ENCODE assay signal across 19 mouse cellular contexts in genomic region chr14:121930731-121931383, GRCm38 (mm10). TPM values are rescaled to one million over a fixed set of nuclear protein-coding genes. Genes with fewer than 3 reads are reported as not detected.
DNase-seq lines count a peak whose midpoint lies in the region; ATAC-seq and TF ChIP-seq lines count a peak whose summit lies in the region.
"Had no signal": no experiment of that assay in that cellular context is flagged by ENCODE, and none has a peak within 500 bp of the region (broad histone marks: within the 10 kb centered on the region; RNA-seq: fewer than 3 reads in every experiment).

No protein-coding gene starts in this region.

- no peak for TF ChIP-seq CTCF in bone marrow macrophage, adult 2 months (IDR thresholded peaks at IDR 0.05; ENCODE audit: low read depth, low read length)
- TF ChIP-seq CTCF in hindbrain, postnatal 0 days (IDR thresholded peaks at IDR 0.05; ENCODE audit: low read depth), result no peak

- H3K27me3 ChIP-seq in intestine, embryonic 14.5 days (replicated peaks; ENCODE audit: control insufficient read depth, insufficient read depth, low read length), result no peaks in the 10 kb centered on the region
- H3K27me3 ChIP-seq in intestine, embryonic 15.5 days (replicated peaks), result no peaks in the 10 kb centered on the region
- no peaks in the 10 kb centered on the region for H3K27me3 ChIP-seq in hindbrain, postnatal 0 days (ENCODE audit: insufficient read depth, low read length)
- H3K27me3 ChIP-seq: limb, embryonic 13.5 days; midbrain, embryonic 15.5 days had no signal

- ATAC-seq in intestine, embryonic 14.5 days (replicated peaks; ENCODE audit: low FRiP score, low TSS enrichment, low read depth), result no peak
- ATAC-seq in intestine, embryonic 15.5 days, result no peak
- no peak for ATAC-seq in hindbrain, postnatal 0 days
- no peak for ATAC-seq in erythroblast, adult 5-6 weeks (replicated peaks; ENCODE audit: low FRiP score, poor library complexity, severe bottlenecking)
- ATAC-seq: forebrain, postnatal 0 days; hindbrain, embryonic 16.5 days had no signal

- TF ChIP-seq POLR2A in bone marrow macrophage, adult 2 months (IDR thresholded peaks at IDR 0.05; ENCODE audit: borderline replicate concordance, low read depth, low read length), result no peak

- WGBS in intestine, embryonic 14.5 days, result 68% methylated on average over 7 of the region's 7 CpGs
- WGBS in intestine, embryonic 15.5 days, result 65% methylated on average over 7 of the region's 7 CpGs
- WGBS in hindbrain, postnatal 0 days, result 73% methylated on average over 7 of the region's 7 CpGs

- H3K4me1 ChIP-seq in intestine, embryonic 14.5 days (replicated peaks; ENCODE audit: control insufficient read depth, insufficient read depth, low read length), result no peaks in the 10 kb centered on the region; the same call in 1 of the 2 replicates
- 0 out of 2 replicates have a peak, but pooled peaks cover 2% of the 10 kb centered on the region for H3K4me1 ChIP-seq in intestine, embryonic 15.5 days (replicated peaks)
- H3K4me1 ChIP-seq in bone marrow macrophage, adult 2 months (ENCODE audit: control insufficient read depth, insufficient read depth, low read length), result peaks cover 55% of the 10 kb centered on the region
- no peaks in the 10 kb centered on the region for H3K4me1 ChIP-seq in hindbrain, postnatal 0 days (ENCODE audit: insufficient read depth, low read length)
- H3K4me1 ChIP-seq: limb, embryonic 13.5 days had no signal

- H3K9me3 ChIP-seq in intestine, embryonic 14.5 days (ENCODE audit: control insufficient read depth, low read length), result peaks cover 7% of the 10 kb centered on the region; the same call in 1 of the 2 replicates
- no peaks in the 10 kb centered on the region for H3K9me3 ChIP-seq in intestine, embryonic 15.5 days
- peaks cover 5% of the 10 kb centered on the region; the same call in 1 of the 2 replicates for H3K9me3 ChIP-seq in hindbrain, postnatal 0 days (ENCODE audit: low read length)
- H3K9me3 ChIP-seq: midbrain, embryonic 15.5 days had no signal

- no peak overlapping the region for H3K4me3 ChIP-seq in intestine, embryonic 14.5 days (ENCODE audit: low read depth, low read length)
- no peak overlapping the region for H3K4me3 ChIP-seq in intestine, embryonic 15.5 days (replicated peaks)
- H3K4me3 ChIP-seq in bone marrow macrophage, adult 2 months (ENCODE audit: insufficient read depth, low read length), result no peak overlapping the region
- no peak overlapping the region for H3K4me3 ChIP-seq in hindbrain, postnatal 0 days (ENCODE audit: low read length)
- H3K4me3 ChIP-seq: erythroblast, embryonic 14.5 days; layer of hippocampus, adult 2 months; limb, embryonic 13.5 days; midbrain, embryonic 15.5 days had no signal

- peaks cover 9% of the 10 kb centered on the region; the same call in 1 of the 2 replicates for H3K36me3 ChIP-seq in intestine, embryonic 14.5 days (ENCODE audit: control insufficient read depth, insufficient read depth, low read length)
- peaks cover 8% of the 10 kb centered on the region; the same call in 1 of the 2 replicates for H3K36me3 ChIP-seq in intestine, embryonic 15.5 days
- 0 out of 2 replicates have a peak, but pooled peaks cover 4% of the 10 kb centered on the region for H3K36me3 ChIP-seq in hindbrain, postnatal 0 days (ENCODE audit: insufficient read depth, low read length)

- no peak overlapping the region for H3K27ac ChIP-seq in intestine, embryonic 14.5 days (ENCODE audit: low read depth)
- no peak overlapping the region for H3K27ac ChIP-seq in intestine, embryonic 15.5 days
- H3K27ac ChIP-seq in bone marrow macrophage, adult 2 months (ENCODE audit: insufficient read depth, low read depth, low read length), result peak overlapping the region; percentile 20
- H3K27ac ChIP-seq in hindbrain, postnatal 0 days, result no peak overlapping the region
- H3K27ac ChIP-seq: layer of hippocampus, adult 2 months; limb, embryonic 13.5 days had no signal

- no peak overlapping the region for H3K9ac ChIP-seq in intestine, embryonic 14.5 days (ENCODE audit: low read length)
- H3K9ac ChIP-seq in intestine, embryonic 15.5 days, result no peak overlapping the region
- H3K9ac ChIP-seq in hindbrain, postnatal 0 days (replicated peaks; ENCODE audit: low read length), result no peak overlapping the region
- H3K9ac ChIP-seq: forebrain, postnatal 0 days; limb, embryonic 13.5 days; midbrain, embryonic 15.5 days had no signal

- no peak overlapping the region for H3K4me2 ChIP-seq in intestine, embryonic 14.5 days (ENCODE audit: low read length)
- no peak overlapping the region for H3K4me2 ChIP-seq in intestine, embryonic 15.5 days (replicated peaks)
- H3K4me2 ChIP-seq in hindbrain, postnatal 0 days (ENCODE audit: low read depth, low read length), result no peak overlapping the region
- H3K4me2 ChIP-seq: limb, embryonic 13.5 days; midbrain, embryonic 15.5 days had no signal

- DNase-seq in intestine, embryonic 14.5 days (ENCODE audit: low spot score), result peak; percentile 45
- DNase-seq in CD4-positive, CD25-positive, alpha-beta regulatory T cell, adult 2 months (ENCODE audit: low read depth, low spot score), result peak; percentile 70
- peak; percentile 82 for DNase-seq in naive thymus-derived CD4-positive, alpha-beta T cell, adult 2 months (ENCODE audit: low read depth)
- DNase-seq in c-Kit-positive CD71-positive TER-119-positive erythroid progenitor cells, embryonic 14.5 days (ENCODE audit: low spot score), result no peak
- no peak for DNase-seq in hindbrain, postnatal 0 days (ENCODE audit: low spot score)
- DNase-seq: cerebellum, adult 9-10 months; embryo, embryonic 11 days; forebrain, postnatal 0 days; right cerebral cortex, postnatal 14 days had no signal

RNA-seq across cellular contexts. Expression of gene Gpr18, which starts 15.3 kb away (rescaled TPM):
- polyA plus RNA-seq in intestine, embryonic 14.5 days (2014; fragmentation: Nextera tagmentation; extraction: Ambion mirVana), result 0.23 and 0.62 TPM in 2 replicates
- 0.29 and 0.34 TPM in 2 replicates for polyA plus RNA-seq in intestine, embryonic 15.5 days (2015; fragmentation: Nextera tagmentation; extraction: Ambion mirVana)
- polyA plus RNA-seq in bone marrow macrophage, adult 2 months (2012; ENCODE audit: insufficient read depth, insufficient read length, missing spikeins), result 6.5 and 6.8 TPM in 2 replicates
- not detected in 2 replicates for total RNA-seq in hindbrain, postnatal 0 days (2014; rRNA removed)
- not detected in 2 replicates for polyA plus RNA-seq in hindbrain, postnatal 0 days (2015; fragmentation: Nextera tagmentation; extraction: Ambion mirVana)
- 0.63 TPM in 1 of 2 replicates, not detected in the other for total RNA-seq in erythroblast, adult 5-6 weeks (2015; ENCODE audit: low replicate concordance)
- 0.42 and 0.51 TPM in 2 replicates for total RNA-seq in erythroblast, adult 5-6 weeks (2017; ENCODE audit: low replicate concordance)
- total RNA-seq: forebrain, postnatal 0 days; gastrocnemius, postnatal 4 days; layer of hippocampus, adult 2 months; left cerebral cortex, adult 8-10 months had no signal
- polyA plus RNA-seq: erythroblast, embryonic 14.5 days; forebrain, postnatal 0 days had no signal

RNA-seq across cellular contexts. Expression of gene Gpr183, which starts 34.1 kb away (rescaled TPM):
- 3.4 and 4.7 TPM in 2 replicates for polyA plus RNA-seq in intestine, embryonic 14.5 days (2014; fragmentation: Nextera tagmentation; extraction: Ambion mirVana)
- 3.7 TPM in 2 replicates for polyA plus RNA-seq in intestine, embryonic 15.5 days (2015; fragmentation: Nextera tagmentation; extraction: Ambion mirVana)
- polyA plus RNA-seq in bone marrow macrophage, adult 2 months (2012; ENCODE audit: insufficient read depth, insufficient read length, missing spikeins), result 33.0 and 34.1 TPM in 2 replicates
- 1.3 and 1.5 TPM in 2 replicates for total RNA-seq in hindbrain, postnatal 0 days (2014; rRNA removed)
- polyA plus RNA-seq in hindbrain, postnatal 0 days (2015; fragmentation: Nextera tagmentation; extraction: Ambion mirVana), result 0.56 and 0.58 TPM in 2 replicates
- total RNA-seq in erythroblast, adult 5-6 weeks (2015; ENCODE audit: low replicate concordance), result 0.19 and 1.7 TPM in 2 replicates
- 0.98 and 2.3 TPM in 2 replicates for total RNA-seq in erythroblast, adult 5-6 weeks (2017; ENCODE audit: low replicate concordance)

RNA-seq across cellular contexts. Expression of gene Ubac2, which starts 52.4 kb away (rescaled TPM):
- 67.5 and 72.4 TPM in 2 replicates for polyA plus RNA-seq in intestine, embryonic 14.5 days (2014; fragmentation: Nextera tagmentation; extraction: Ambion mirVana)
- 59.3 and 61.1 TPM in 2 replicates for polyA plus RNA-seq in intestine, embryonic 15.5 days (2015; fragmentation: Nextera tagmentation; extraction: Ambion mirVana)
- polyA plus RNA-seq in bone marrow macrophage, adult 2 months (2012; ENCODE audit: insufficient read depth, insufficient read length, missing spikeins), result 41.2 and 49.0 TPM in 2 replicates
- 42.9 and 45.6 TPM in 2 replicates for total RNA-seq in hindbrain, postnatal 0 days (2014; rRNA removed)
- 55.4 and 55.8 TPM in 2 replicates for polyA plus RNA-seq in hindbrain, postnatal 0 days (2015; fragmentation: Nextera tagmentation; extraction: Ambion mirVana)
- 4.6 and 5.8 TPM in 2 replicates for total RNA-seq in erythroblast, adult 5-6 weeks (2015; ENCODE audit: low replicate concordance)
- total RNA-seq in erythroblast, adult 5-6 weeks (2017; ENCODE audit: low replicate concordance), result 3.9 and 7.7 TPM in 2 replicates

Comparison
In these comparisons a context has a peak if more than half of its experiments do, and no peak if none do; other contexts are left out.
1. DNase-seq: peak in intestine, embryonic 14.5 days (single experiment), CD4-positive, CD25-positive, alpha-beta regulatory T cell, adult 2 months (single experiment) and naive thymus-derived CD4-positive, alpha-beta T cell, adult 2 months (single experiment); none in c-Kit-positive CD71-positive TER-119-positive erythroid progenitor cells, embryonic 14.5 days (single experiment) and hindbrain, postnatal 0 days (single experiment).